Mouse (Mus musculus) MEL (cell line): ENCODE results near the gene Btbd8.

Source experiments
- BHLHE40 ChIP-seq: IDR thresholded peaks from 2 replicates; pipeline ENCODE4 v1.6.1; 2012; ENCODE audit warnings: low read depth, mild to moderate bottlenecking, inconsistent platforms, low read length, improper control_type of control experiment, borderline replicate concordance
- CTCF ChIP-seq, 3 experiments: IDR thresholded peaks in 2 of 3; conservative IDR thresholded peaks in 1 of 3; 2 replicates each; pipeline ENCODE4 v1.5.1; 2011 to 2012; ENCODE audit warnings: low read length in 3 of 3, low read depth in 2 of 3, mild to moderate bottlenecking in 2 of 3, improper control_type of control experiment in 1 of 3, inconsistent platforms in 1 of 3, mixed read lengths in 1 of 3, moderate library complexity in 1 of 3; ENCODE audit not compliant: control insufficient read depth in 1 of 3, insufficient read depth in 1 of 3, poor library complexity in 1 of 3, severe bottlenecking in 1 of 3
- E2F4 ChIP-seq: IDR thresholded peaks from 2 replicates; pipeline ENCODE4 v1.6.1; 2011; ENCODE audit warnings: low read depth, low read length, improper control_type of control experiment, borderline replicate concordance
- ELF1 ChIP-seq: IDR thresholded peaks from 2 replicates; pipeline ENCODE4 v1.6.1; 2014; ENCODE audit warnings: low read depth, mild to moderate bottlenecking, inconsistent platforms, low read length, improper control_type of control experiment, moderate library complexity
- EP300 ChIP-seq, 2 experiments: IDR thresholded peaks; 2 replicates each; pipeline ENCODE4 v1.6.1; 2011; ENCODE audit warnings: improper control_type of control experiment in 2 of 2, low read length in 2 of 2, low read depth in 1 of 2, mild to moderate bottlenecking in 1 of 2
- GATA1 ChIP-seq: IDR thresholded peaks from 2 replicates; pipeline ENCODE4 v1.6.1; 2011; ENCODE audit warnings: low read depth, low read length, improper control_type of control experiment
- MAFK ChIP-seq: IDR thresholded peaks from 2 replicates; pipeline ENCODE4 v1.6.1; 2011; ENCODE audit warnings: low read depth, mild to moderate bottlenecking, low read length, improper control_type of control experiment, borderline replicate concordance
- MAX ChIP-seq: IDR thresholded peaks from 2 replicates; pipeline ENCODE4 v1.6.1; 2011; ENCODE audit warnings: low read length, improper control_type of control experiment
- POLR2A ChIP-seq, 2 experiments: IDR thresholded peaks; 2 replicates each; pipeline ENCODE4 v1.6.1; 2011 to 2012; ENCODE audit warnings: low read length in 2 of 2, mild to moderate bottlenecking in 2 of 2, control low read depth in 1 of 2, improper control_type of control experiment in 1 of 2, low read depth in 1 of 2, moderate library complexity in 1 of 2; ENCODE audit not compliant: control insufficient read depth in 1 of 2, insufficient read depth in 1 of 2, poor library complexity in 1 of 2
- POLR2AphosphoS2 ChIP-seq: IDR thresholded peaks from 2 replicates; pipeline ENCODE4 v1.6.1; 2011; ENCODE audit warnings: low read length, improper control_type of control experiment
- TAL1 ChIP-seq: IDR thresholded peaks from 2 replicates; pipeline ENCODE4 v1.6.1; 2012; ENCODE audit warnings: mild to moderate bottlenecking, inconsistent platforms, low read length, moderate library complexity, mixed read lengths
- USF1 ChIP-seq: IDR thresholded peaks from 2 replicates; pipeline ENCODE4 v1.6.1; 2014; ENCODE audit warnings: low read depth, mild to moderate bottlenecking, inconsistent platforms, low read length, improper control_type of control experiment, moderate library complexity
- ZKSCAN1 ChIP-seq: IDR thresholded peaks from 2 replicates; pipeline ENCODE4 v1.6.1; 2012; ENCODE audit warnings: low read depth, mild to moderate bottlenecking, inconsistent platforms, low read length, improper control_type of control experiment, moderate library complexity
- ZNF384 ChIP-seq: IDR thresholded peaks from 2 replicates; pipeline ENCODE4 v1.6.1; 2012; ENCODE audit warnings: low read depth, mild to moderate bottlenecking, inconsistent platforms, low read length, improper control_type of control experiment

DNA sequence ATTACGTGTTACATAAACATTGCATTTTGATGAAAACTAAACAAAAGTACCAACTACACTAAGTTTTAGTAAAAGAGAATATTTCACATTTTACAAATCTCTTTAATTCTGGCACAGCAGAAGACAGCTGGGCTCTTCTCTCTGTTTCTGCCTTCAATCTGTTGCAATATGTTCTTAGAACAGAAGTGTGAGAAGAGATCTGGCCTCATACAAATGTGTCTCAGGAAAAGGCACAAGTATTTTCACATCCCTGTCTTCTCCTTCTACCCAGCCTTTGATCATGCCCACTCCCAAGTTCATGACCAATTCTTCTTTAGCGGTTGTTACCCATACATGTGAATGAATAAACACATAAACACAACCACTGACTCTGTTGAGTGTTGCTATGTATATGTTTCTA is 22.7 kb upstream of the Btbd8 start:
- TF ChIP-seq ZNF384, result no peak
- no peak for TF ChIP-seq TAL1
- TF ChIP-seq POLR2A (IDR thresholded peaks at IDR 0.05; ENCODE audit: control insufficient read depth in 1 of 2, insufficient read depth in 1 of 2, low read depth in 1 of 2, low read length in 2 of 2, poor library complexity in 1 of 2), result no peak
- no peak for TF ChIP-seq CTCF (IDR thresholded peaks at IDR 0.05 in 2 of 3, conservative IDR thresholded peaks at IDR 0.05 in 1 of 3; ENCODE audit: control insufficient read depth in 1 of 3, insufficient read depth in 1 of 3, low read depth in 2 of 3, low read length in 3 of 3, poor library complexity in 1 of 3, severe bottlenecking in 1 of 3)
- TF ChIP-seq GATA1, result no peak
- TF ChIP-seq EP300 (IDR thresholded peaks at IDR 0.05; ENCODE audit: low read depth in 1 of 2, low read length in 2 of 2), result no peak
- no peak for TF ChIP-seq USF1
- no peak for TF ChIP-seq ZKSCAN1
- no peak for TF ChIP-seq ELF1
- TF ChIP-seq E2F4, result no peak
- TF ChIP-seq MAFK, result no peak
- TF ChIP-seq POLR2AphosphoS2, result no peak
- TF ChIP-seq MAX, result no peak
- no peak for TF ChIP-seq BHLHE40
